21 mouse cellular contexts compared by ENCODE assay signal in genomic region chr9:43851154-43851553, GRCm38 (mm10).
A peak's percentile ranks its signal among the peaks of the same experiment; 100 is the strongest.
DNase-seq lines count a peak whose midpoint lies in the region; TF ChIP-seq lines count a peak whose summit lies in the region.
"Had no signal": no experiment of that assay in that cellular context is flagged by ENCODE, and none has a peak within 500 bp of the region (broad histone marks: within the 10 kb centered on the region; RNA-seq: fewer than 3 reads in every experiment).

No protein-coding gene starts in this region.

- 0 out of 2 replicates have a peak, but pooled peaks cover 9% of the 10 kb centered on the region for H3K4me1 ChIP-seq in heart, embryonic 10.5 days
- H3K4me1 ChIP-seq in ES-Bruce4 (ENCODE audit: control insufficient read depth, insufficient read depth, low read length) = peaks cover 3% of the 10 kb centered on the region
- H3K4me1 ChIP-seq: embryonic facial prominence, embryonic 12.5 days; forebrain, embryonic 15.5 days had no signal

- H3K4me3 ChIP-seq in heart, embryonic 10.5 days = no peak overlapping the region
- H3K4me3 ChIP-seq in ES-Bruce4 (ENCODE audit: low read depth, low read length) = peak overlapping the region; percentile 29; the same call in 1 of the 2 replicates
- H3K4me3 ChIP-seq: embryonic facial prominence, embryonic 12.5 days; forebrain, embryonic 13.5 days; forebrain, embryonic 15.5 days had no signal

- TF ChIP-seq EP300 in ES-Bruce4 (IDR thresholded peaks at IDR 0.05; ENCODE audit: insufficient read depth, low read depth, low read length) = no peak

- H3K9ac ChIP-seq in ES-Bruce4 (ENCODE audit: low read depth, poor library complexity, severe bottlenecking) = no peak overlapping the region
- H3K9ac ChIP-seq: embryonic facial prominence, embryonic 12.5 days; forebrain, embryonic 13.5 days; forebrain, embryonic 15.5 days; forebrain, postnatal 0 days had no signal

- no peak for TF ChIP-seq CTCF in ES-Bruce4 (IDR thresholded peaks at IDR 0.05; ENCODE audit: low read depth, low read length)

- 64% methylated on average over 7 of the region's 7 CpGs for WGBS in heart, embryonic 10.5 days

- H3K27me3 ChIP-seq in heart, embryonic 10.5 days (ENCODE audit: insufficient read depth, poor library complexity, severe bottlenecking) = peaks cover 26% of the 10 kb centered on the region; the same call in 1 of the 2 replicates
- no peaks in the 10 kb centered on the region for H3K27me3 ChIP-seq in ES-Bruce4 (ENCODE audit: control insufficient read depth, insufficient read depth, low read length, poor library complexity, severe bottlenecking)
- H3K27me3 ChIP-seq: forebrain, embryonic 13.5 days had no signal

- no peak for TF ChIP-seq POLR2A in ES-Bruce4 (IDR thresholded peaks at IDR 0.05; ENCODE audit: insufficient read depth, low read length)

- DNase-seq in heart, embryonic 10.5 days (ENCODE audit: low spot score) = no peak
- no peak for DNase-seq in heart, postnatal 10 days
- peak; percentile 43 for DNase-seq in ZHBTc4 (ENCODE audit: low read depth, low spot score)
- DNase-seq in gastrocnemius, adult 8-10 months (ENCODE audit: low spot score in 2 of 2) = no peak
- DNase-seq in layer of hippocampus, postnatal 14 days (ENCODE audit: low spot score in 2 of 2) = no peak
- DNase-seq: adrenal gland, adult 2 months; adrenal gland, postnatal 10 days; adrenal gland, postnatal 25 days; cerebellum, adult 11 months; cerebellum, adult 18-20 months; cerebellum, adult 8-10 months; cerebellum, adult 9-11 months; cerebellum, postnatal 14 days; cerebellum, postnatal 36 days; embryo, embryonic 11 days; forebrain, postnatal 0 days had no signal

- intact Hi-C loops in heart, postnatal 10 days (cut with DNase I) = no loop called here

- H3K9me3 ChIP-seq in heart, embryonic 10.5 days = no peaks in the 10 kb centered on the region
- no peaks in the 10 kb centered on the region for H3K9me3 ChIP-seq in ES-Bruce4 (replicated peaks; ENCODE audit: control insufficient read depth, insufficient read depth, low read length, poor library complexity, severe bottlenecking)
- H3K9me3 ChIP-seq: embryonic facial prominence, embryonic 12.5 days; forebrain, embryonic 13.5 days; forebrain, embryonic 15.5 days had no signal

- no peaks in the 10 kb centered on the region for H3K36me3 ChIP-seq in heart, embryonic 10.5 days
- no peaks in the 10 kb centered on the region for H3K36me3 ChIP-seq in ES-Bruce4 (ENCODE audit: control insufficient read depth, insufficient read depth, low read length, poor library complexity, severe bottlenecking)
- H3K36me3 ChIP-seq: embryonic facial prominence, embryonic 12.5 days; forebrain, embryonic 15.5 days; G1E had no signal

- H3K27ac ChIP-seq in heart, embryonic 10.5 days = peak overlapping the region; percentile 11; the same call in 1 of the 2 replicates
- no peak overlapping the region for H3K27ac ChIP-seq in ES-Bruce4 (ENCODE audit: insufficient read depth, low read length)
- H3K27ac ChIP-seq: embryonic facial prominence, embryonic 12.5 days; forebrain, embryonic 13.5 days; forebrain, embryonic 15.5 days had no signal
